Mouse (Mus musculus) liver, embryonic 13.5 days (tissue): ENCODE measurements at regions not wholly inside any gene's neighbourhood (a gene's known extent, or its start where the extent isn't known, plus 50 kb on each side); places are given as distances from the start of the nearest gene placed in this dataset.

Source experiments
- ATAC-seq: fragments of 200-750 bp; cut with Nextera tagmentation; 2 replicates; pipeline ENCODE4 v1.8.0; 2017; ENCODE audit warnings: low read depth, mild to moderate bottlenecking, moderate number of reproducible peaks, moderate library complexity
- DNase-seq: peaks from one replicate; pipeline ENCODE4 v3.0.0; 2022
- H3K27ac ChIP-seq: fragments of 300-500 bp; sonication (generic); 2 replicates; pipeline ENCODE4 v1.5.1; 2015; ENCODE audit warnings: moderate library complexity, mild to moderate bottlenecking, inconsistent platforms
- H3K27me3 ChIP-seq: fragments of 300-500 bp; sonication (generic); 2 replicates; pipeline ENCODE4 v1.6.1; 2015; ENCODE audit warnings: mild to moderate bottlenecking, inconsistent platforms
- H3K36me3 ChIP-seq: fragments of 300-500 bp; sonication (generic); 2 replicates; pipeline ENCODE4 v1.6.1; 2015; ENCODE audit warnings: mild to moderate bottlenecking, inconsistent platforms
- H3K4me1 ChIP-seq: fragments of 300-500 bp; sonication (generic); replicated peaks from 2 replicates; pipeline ENCODE4 v1.6.1; 2015; ENCODE audit warnings: inconsistent platforms
- H3K4me2 ChIP-seq: fragments of 300-500 bp; sonication (generic); 2 replicates; pipeline ENCODE4 v1.6.1; 2015; ENCODE audit warnings: inconsistent platforms, mild to moderate bottlenecking, moderate library complexity
- H3K4me3 ChIP-seq: fragments of 300-500 bp; sonication (generic); replicated peaks from 2 replicates; pipeline ENCODE4 v1.5.1; 2015; ENCODE audit warnings: mild to moderate bottlenecking, inconsistent platforms
- H3K9ac ChIP-seq: fragments of 300-500 bp; sonication (generic); 2 replicates; pipeline ENCODE4 v1.6.1; 2015; ENCODE audit warnings: mild to moderate bottlenecking, inconsistent platforms
- H3K9me3 ChIP-seq: fragments of 300-500 bp; sonication (generic); replicated peaks from 2 replicates; pipeline ENCODE4 v1.6.1; 2016; ENCODE audit warnings: inconsistent platforms
- WGBS: fragments of 180-500 bp; shearing (Covaris S2); methylation state at CpG from one replicate; pipeline ENCODE4 v1.1.7; 2015; ENCODE audit not compliant: insufficient replicate concordance; 5-methylcytosine and 5-hydroxymethylcytosine counted together

DNA sequence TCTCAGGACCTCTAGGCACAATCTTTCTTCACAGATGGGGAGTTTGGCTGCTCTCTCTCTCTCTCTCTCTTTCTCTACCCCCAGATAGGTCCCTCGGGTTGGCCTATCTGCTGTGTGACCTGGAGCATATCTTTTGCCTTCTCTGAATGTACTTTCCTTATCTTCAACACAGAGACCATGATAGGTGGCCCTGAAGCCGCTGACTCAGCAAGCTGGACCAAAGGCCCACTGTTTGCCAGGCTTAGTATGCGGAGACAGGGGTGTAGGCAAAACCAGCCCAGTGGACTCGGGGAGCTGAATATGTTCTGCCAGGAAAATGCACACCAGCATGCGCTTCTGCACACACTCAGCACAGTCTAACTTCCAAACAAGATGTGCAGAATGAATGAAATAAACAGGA lies 150.7 kb upstream of the Rybp start:
- H3K4me2 ChIP-seq: no peak overlapping the region
- H3K9me3 ChIP-seq: no peaks in the 10 kb centered on the region
- no peaks in the 10 kb centered on the region for H3K36me3 ChIP-seq
- H3K4me3 ChIP-seq: no peak overlapping the region
- 19% methylated on average over 5 of the region's 5 CpGs for WGBS
- H3K9ac ChIP-seq: no peak overlapping the region
- H3K27ac ChIP-seq: no peak overlapping the region
- peaks cover 9% of the 10 kb centered on the region for H3K27me3 ChIP-seq
- H3K4me1 ChIP-seq: peaks cover 13% of the 10 kb centered on the region
- DNase-seq: no peak
- no peak for ATAC-seq

DNA sequence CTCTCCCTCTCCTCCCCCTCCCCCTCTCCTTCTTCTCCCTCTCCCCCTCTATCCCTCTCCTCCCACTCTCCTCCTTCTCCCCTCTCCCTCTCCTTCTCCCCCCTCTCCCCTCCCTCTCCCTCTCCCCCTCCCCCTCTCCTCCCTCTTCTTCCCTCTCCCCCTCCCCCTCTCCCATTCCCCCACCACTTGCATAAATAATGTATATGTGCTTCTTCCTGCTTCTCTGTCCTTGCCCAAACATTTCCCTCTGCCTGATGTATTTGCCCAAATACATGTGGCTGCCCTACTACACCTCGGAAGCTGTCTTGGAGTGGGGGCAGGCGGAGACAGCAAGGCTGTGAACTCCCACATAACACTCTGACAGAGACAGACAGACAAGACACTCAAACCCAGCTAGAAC lies 149.2 kb upstream of the Rybp start:
- WGBS: 36% methylated on average over 2 of the region's 2 CpGs
- peaks cover 16% of the 10 kb centered on the region for H3K4me1 ChIP-seq
- no peak for ATAC-seq
- H3K36me3 ChIP-seq: no peaks in the 10 kb centered on the region
- no peak overlapping the region for H3K4me3 ChIP-seq
- H3K27ac ChIP-seq: no peak overlapping the region
- DNase-seq: no peak
- H3K9me3 ChIP-seq: no peaks in the 10 kb centered on the region
- H3K27me3 ChIP-seq: peaks cover 9% of the 10 kb centered on the region
- no peak overlapping the region for H3K9ac ChIP-seq
- H3K4me2 ChIP-seq: no peak overlapping the region

DNA sequence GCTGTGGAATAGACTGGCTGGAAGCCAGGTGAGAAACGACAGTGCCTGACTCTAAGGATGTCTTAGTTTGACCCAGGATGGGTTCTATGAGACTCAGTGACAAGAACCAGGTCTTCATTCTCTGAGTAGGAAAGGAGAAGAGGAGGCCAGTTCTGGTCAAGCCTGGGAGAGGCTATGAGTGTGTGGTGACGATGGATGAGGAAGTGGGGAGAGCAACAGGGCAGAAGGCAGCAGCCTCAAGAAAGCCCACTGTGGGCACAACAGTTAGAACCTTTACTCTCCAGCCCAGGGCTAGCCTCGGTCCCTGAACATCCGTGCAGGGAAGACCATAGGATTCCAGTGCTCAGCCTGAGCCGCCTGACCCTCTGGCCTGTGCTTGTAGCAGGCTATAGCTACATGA lies 147.9 kb upstream of the Rybp start:
- Histone ChIP-seq H3K36me3 (no peaks in the 10 kb centered on the region), H3K4me2 (no peak overlapping the region), H3K4me3 (no peak overlapping the region), H3K4me1 (peaks cover 16% of the 10 kb centered on the region), H3K9ac (no peak overlapping the region), H3K27ac (no peak overlapping the region), H3K9me3 (no peaks in the 10 kb centered on the region), H3K27me3 (peaks cover 3% of the 10 kb centered on the region; the same call in 1 of the 2 replicates)
- 43% methylated on average over 5 of the region's 5 CpGs for WGBS
- ATAC-seq: no peak
- no peak for DNase-seq

DNA sequence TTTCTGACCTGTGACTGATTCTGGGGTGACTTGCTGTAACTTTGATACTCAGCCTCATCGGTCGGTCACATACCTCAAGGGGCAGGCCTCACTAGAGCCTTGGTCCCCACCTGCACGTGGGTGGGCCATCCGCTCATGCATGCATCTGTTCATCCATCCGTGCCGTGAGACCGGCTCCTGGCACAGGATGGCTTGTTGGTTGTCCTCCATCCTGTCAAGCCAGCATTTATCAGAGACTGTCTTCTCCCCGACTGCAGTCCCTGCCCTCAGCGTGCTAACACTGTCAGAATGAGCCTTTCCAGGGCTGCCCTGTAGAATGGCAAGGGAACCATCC lies 146.2 kb upstream of the Rybp start:
- H3K27me3 ChIP-seq: peaks cover 3% of the 10 kb centered on the region; the same call in 1 of the 2 replicates
- H3K36me3 ChIP-seq: no peaks in the 10 kb centered on the region
- no peak for DNase-seq
- WGBS: 73% methylated on average over 9 of the region's 9 CpGs
- no peak overlapping the region for H3K9ac ChIP-seq
- H3K4me3 ChIP-seq: no peak overlapping the region
- H3K4me2 ChIP-seq: no peak overlapping the region
- H3K9me3 ChIP-seq: no peaks in the 10 kb centered on the region
- H3K4me1 ChIP-seq: peaks cover 10% of the 10 kb centered on the region
- no peak overlapping the region for H3K27ac ChIP-seq
- ATAC-seq: no peak

DNA sequence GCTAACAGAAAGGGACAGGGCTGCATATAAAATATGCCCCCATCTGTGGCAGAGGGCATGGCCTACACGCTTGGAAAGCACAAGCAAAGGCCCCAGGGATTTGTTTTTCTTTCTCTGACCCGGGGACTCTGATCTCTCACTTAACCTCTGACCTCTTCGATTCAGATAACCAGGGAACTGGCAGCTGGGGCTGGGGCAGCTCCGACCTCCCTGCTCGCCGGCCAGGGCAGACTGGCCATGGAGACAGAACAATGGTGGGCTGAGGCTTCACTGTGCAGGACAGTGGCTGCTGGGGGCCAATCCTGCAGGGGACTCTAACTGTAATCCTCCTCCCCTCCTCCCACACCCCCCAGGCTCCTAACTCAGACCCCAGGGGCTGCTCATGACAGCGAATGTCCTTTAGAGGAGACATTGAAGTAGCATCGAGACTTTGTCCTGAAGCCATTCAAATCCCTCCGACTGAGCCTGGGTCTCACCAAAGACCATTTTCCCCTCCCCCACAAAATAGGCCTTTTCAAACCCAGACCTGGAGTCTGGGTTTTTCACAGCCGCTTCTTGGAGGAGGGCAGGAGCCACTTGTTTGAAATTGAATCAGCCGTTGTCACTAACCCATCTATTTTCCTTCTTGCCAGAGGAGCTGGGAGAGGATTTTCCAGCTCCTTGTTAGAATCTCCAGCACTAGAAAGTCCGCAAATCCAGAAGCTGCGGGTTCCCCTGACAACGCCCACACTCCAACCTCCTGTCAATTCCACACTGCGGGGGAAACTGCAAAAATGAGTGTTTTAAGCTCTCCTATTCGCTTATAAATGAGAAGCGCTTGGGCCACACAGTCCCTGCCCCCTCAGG lies 145.6 kb upstream of the Rybp start:
- peak overlapping the region; percentile 48; the same call in 1 of the 2 replicates for H3K27ac ChIP-seq
- H3K4me3 ChIP-seq: no peak overlapping the region
- no peak overlapping the region; the same call in 1 of the 2 replicates for H3K9ac ChIP-seq
- H3K27me3 ChIP-seq: peaks cover 3% of the 10 kb centered on the region; the same call in 1 of the 2 replicates
- H3K9me3 ChIP-seq: no peaks in the 10 kb centered on the region
- 54% methylated on average over 17 of the region's 17 CpGs for WGBS
- H3K4me2 ChIP-seq: no peak overlapping the region
- DNase-seq: no peak
- H3K36me3 ChIP-seq: no peaks in the 10 kb centered on the region
- H3K4me1 ChIP-seq: peaks cover 7% of the 10 kb centered on the region
- peak; percentile 68 for ATAC-seq

DNA sequence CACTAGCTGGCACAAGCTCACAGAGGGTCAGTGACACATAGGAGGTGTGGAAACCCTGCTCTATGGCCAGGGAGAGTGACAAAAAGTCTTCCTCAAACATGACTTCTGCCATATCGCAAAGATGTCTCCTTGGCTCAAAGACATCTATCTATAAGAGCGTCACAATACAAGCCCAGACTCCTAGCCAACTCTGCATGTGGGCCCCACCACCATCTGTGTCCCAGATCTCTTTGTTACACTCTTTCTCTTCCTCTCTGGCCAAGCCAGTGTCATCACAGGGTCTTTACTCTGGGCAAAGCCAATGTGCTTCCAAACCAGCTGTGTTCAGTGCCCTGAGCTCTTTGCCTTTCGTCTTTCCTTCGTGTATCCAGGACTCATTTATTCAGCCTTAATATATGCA lies 143.0 kb upstream of the Rybp start:
- Histone ChIP-seq H3K9me3 (no peaks in the 10 kb centered on the region), H3K9ac (no peak overlapping the region), H3K36me3 (no peaks in the 10 kb centered on the region), H3K4me2 (no peak overlapping the region), H3K4me1 (peaks cover 6% of the 10 kb centered on the region), H3K4me3 (no peak overlapping the region), H3K27ac (no peak overlapping the region), H3K27me3 (no peaks in the 10 kb centered on the region)
- no peak for DNase-seq
- 68% methylated on average over 4 of the region's 4 CpGs for WGBS
- ATAC-seq: no peak

DNA sequence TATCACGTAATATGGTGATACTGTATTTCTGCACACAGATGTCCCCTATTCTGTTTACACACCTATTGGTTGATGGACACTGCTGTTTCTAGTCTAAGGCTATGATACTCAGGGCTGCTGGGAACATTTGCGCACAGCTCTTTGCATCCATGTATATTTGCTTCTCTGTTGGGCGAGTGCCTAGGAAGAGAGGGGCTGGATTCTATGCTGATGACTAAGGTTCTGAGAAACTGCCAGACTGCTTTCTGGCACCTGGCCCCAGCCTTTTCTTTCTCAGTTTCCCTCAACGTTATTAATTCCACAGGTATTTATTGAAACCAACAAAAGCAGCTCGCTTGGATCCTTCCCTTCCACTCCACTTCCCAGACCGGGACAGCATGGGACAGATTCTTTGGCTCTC lies 142.2 kb upstream of the Rybp start:
- Histone ChIP-seq H3K9ac (no peak overlapping the region), H3K4me1 (peaks cover 6% of the 10 kb centered on the region), H3K4me2 (no peak overlapping the region), H3K36me3 (no peaks in the 10 kb centered on the region), H3K27ac (no peak overlapping the region), H3K9me3 (no peaks in the 10 kb centered on the region), H3K27me3 (no peaks in the 10 kb centered on the region), H3K4me3 (no peak overlapping the region)
- ATAC-seq: no peak
- DNase-seq: no peak
- WGBS: 66% methylated on average over 6 of the region's 6 CpGs

DNA sequence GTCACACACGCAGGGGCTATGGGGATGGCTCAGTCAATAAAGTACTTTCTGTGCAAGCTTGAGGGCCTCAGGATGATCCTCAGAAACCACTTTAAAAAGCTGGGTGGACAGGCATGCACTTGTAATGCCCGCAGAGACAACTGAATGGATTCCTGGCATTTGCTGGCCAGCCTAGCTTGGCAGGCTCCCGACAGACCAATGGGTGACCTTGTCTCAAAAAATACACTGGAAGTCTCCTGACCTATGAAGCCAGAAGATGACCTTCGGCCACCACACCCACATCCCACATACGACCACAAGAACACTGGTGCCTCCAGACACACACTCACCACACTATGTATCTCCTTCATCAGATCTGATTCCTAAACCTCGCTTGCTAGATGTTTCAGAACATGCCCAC lies 141.5 kb upstream of the Rybp start:
- Histone ChIP-seq H3K4me3 (no peak overlapping the region), H3K4me2 (no peak overlapping the region), H3K9ac (no peak overlapping the region), H3K9me3 (no peaks in the 10 kb centered on the region), H3K4me1 (peaks cover 6% of the 10 kb centered on the region), H3K27ac (no peak overlapping the region), H3K27me3 (no peaks in the 10 kb centered on the region), H3K36me3 (no peaks in the 10 kb centered on the region)
- ATAC-seq: no peak
- 54% methylated on average over 6 of the region's 6 CpGs for WGBS
- no peak for DNase-seq

DNA sequence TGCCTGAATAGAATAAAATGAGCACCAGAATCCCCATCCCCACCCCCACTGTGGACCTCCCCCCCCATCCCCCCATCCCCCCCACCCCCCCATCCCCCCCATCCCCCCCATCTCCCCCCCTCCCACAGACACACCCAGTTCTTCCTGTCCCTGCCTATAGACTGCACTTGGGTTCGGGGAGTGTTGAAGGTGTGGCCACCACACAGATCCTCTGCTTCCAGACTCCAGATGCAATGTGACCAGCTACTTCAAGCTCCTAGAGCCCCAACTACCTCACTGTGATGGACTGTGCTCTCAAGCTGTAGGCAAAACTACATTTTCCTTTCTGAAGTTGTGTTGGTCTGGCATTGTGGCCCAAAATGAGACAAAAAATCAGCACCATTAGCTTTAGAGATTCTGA lies 138.3 kb upstream of the Rybp start:
- H3K4me1 ChIP-seq: 0 out of 2 replicates have a peak, but pooled peaks cover 3% of the 10 kb centered on the region
- H3K27me3 ChIP-seq: peaks cover 3% of the 10 kb centered on the region; the same call in 1 of the 2 replicates
- H3K36me3 ChIP-seq: no peaks in the 10 kb centered on the region
- no peak overlapping the region for H3K4me3 ChIP-seq
- no peak overlapping the region for H3K4me2 ChIP-seq
- no peak overlapping the region for H3K9ac ChIP-seq
- no peak for DNase-seq
- 21% methylated on average over 1 of the region's 1 CpGs for WGBS
- no peak overlapping the region for H3K27ac ChIP-seq
- no peaks in the 10 kb centered on the region for H3K9me3 ChIP-seq
- ATAC-seq: no peak

DNA sequence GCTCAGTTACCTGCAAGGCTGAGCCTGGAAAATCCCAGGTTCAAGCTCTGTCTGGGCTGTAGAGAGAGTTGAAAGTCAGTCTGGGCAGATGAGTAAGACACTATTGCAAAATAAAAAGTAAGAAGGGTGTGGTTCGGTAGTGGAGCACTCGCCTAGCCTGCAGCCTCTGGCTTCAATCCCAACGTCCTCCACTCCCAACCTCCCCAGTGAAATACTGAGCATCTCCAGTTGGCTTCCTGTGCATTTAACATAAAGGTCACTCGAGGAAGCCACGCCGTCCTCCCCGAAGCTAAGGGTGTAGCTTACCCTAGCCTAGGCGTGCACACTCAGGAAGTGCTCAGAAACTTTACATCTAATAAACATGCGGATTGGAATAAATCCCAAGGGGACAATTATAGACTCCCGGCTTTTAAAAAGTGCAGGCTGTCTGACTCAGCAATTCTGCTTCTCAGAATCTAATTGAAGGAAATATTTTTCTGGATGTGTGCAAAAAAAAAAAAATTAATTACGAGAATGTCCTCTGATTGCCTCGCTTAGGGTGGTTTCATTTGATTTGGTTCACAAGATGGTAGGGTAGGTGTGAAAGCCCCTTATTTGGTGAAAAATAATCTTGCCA lies 137.6 kb upstream of the Rybp start:
- H3K4me3 ChIP-seq: no peak overlapping the region
- DNase-seq (no peak), ATAC-seq (no peak)
- H3K27me3 ChIP-seq: peaks cover 3% of the 10 kb centered on the region; the same call in 1 of the 2 replicates
- H3K27ac ChIP-seq: no peak overlapping the region
- no peak overlapping the region for H3K9ac ChIP-seq
- no peaks in the 10 kb centered on the region for H3K9me3 ChIP-seq
- H3K4me2 ChIP-seq: no peak overlapping the region
- H3K36me3 ChIP-seq: no peaks in the 10 kb centered on the region
- H3K4me1 ChIP-seq: 0 out of 2 replicates have a peak, but pooled peaks cover 3% of the 10 kb centered on the region
- 50% methylated on average over 12 of the region's 12 CpGs for WGBS

DNA sequence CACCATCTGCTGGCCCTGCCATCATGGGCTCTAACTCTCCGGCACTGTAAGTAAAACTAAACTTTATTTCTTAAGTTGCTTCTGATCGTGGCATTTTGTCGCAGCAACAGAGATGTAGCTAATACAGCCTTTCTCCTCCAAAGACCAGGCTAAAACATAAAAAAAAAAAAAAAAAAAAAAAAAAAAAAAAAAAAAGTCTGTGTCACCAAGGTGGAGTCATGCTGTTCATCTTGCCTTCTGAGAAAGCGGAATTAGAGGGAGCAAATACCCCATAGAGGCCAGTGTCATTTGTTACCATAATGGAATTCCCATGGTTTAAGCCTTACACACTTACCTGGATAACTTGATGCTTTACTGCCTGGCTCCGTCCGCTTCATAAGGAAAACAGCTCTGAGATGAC lies 136.9 kb upstream of the Rybp start:
- H3K27me3 ChIP-seq: peaks cover 3% of the 10 kb centered on the region; the same call in 1 of the 2 replicates
- no peak overlapping the region for H3K27ac ChIP-seq
- no peaks in the 10 kb centered on the region for H3K9me3 ChIP-seq
- DNase-seq (no peak), ATAC-seq (no peak)
- H3K4me2 ChIP-seq: no peak overlapping the region
- 0 out of 2 replicates have a peak, but pooled peaks cover 3% of the 10 kb centered on the region for H3K4me1 ChIP-seq
- no peak overlapping the region for H3K9ac ChIP-seq
- H3K36me3 ChIP-seq: no peaks in the 10 kb centered on the region
- no peak overlapping the region for H3K4me3 ChIP-seq
- WGBS: 69% methylated on average over 6 of the region's 6 CpGs

DNA sequence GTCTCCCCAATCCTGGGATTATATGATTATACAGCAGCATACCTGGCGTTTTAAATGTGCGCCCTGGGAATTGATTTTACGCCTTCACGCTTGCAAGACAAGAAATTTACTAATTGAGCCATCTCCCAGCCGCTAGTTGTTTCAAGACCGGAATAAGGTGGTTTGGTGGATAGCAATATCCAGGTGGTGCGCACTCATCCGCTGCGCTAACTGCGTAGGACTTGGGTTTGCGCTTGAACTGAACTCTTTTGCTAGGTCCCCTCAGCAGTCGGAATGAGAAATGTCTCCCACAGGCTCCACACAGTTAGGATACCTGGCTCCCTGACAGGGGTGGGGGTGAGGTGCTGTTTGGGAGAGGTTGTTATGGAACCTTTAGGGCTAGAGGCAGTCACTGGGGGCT lies 136.4 kb upstream of the Rybp start:
- H3K9me3 ChIP-seq: no peaks in the 10 kb centered on the region
- 0 out of 2 replicates have a peak, but pooled peaks cover 3% of the 10 kb centered on the region for H3K4me1 ChIP-seq
- no peak overlapping the region for H3K27ac ChIP-seq
- DNase-seq: no peak
- WGBS: 81% methylated on average over 12 of the region's 12 CpGs
- ATAC-seq: no peak
- H3K27me3 ChIP-seq: peaks cover 3% of the 10 kb centered on the region; the same call in 1 of the 2 replicates
- no peak overlapping the region for H3K4me3 ChIP-seq
- H3K4me2 ChIP-seq: no peak overlapping the region
- no peak overlapping the region for H3K9ac ChIP-seq
- no peaks in the 10 kb centered on the region for H3K36me3 ChIP-seq
